Mouse (Mus musculus) left cerebral cortex, postnatal 36 days (tissue): ENCODE results near the gene Atp6v1e2. TPM values are rescaled to one million over a fixed set of nuclear protein-coding genes. Genes with fewer than 3 reads are reported as not detected.

Experiments
- DNase-seq, 2 experiments: peaks; one replicate each; pipeline ENCODE4 v3.0.0; 2021 to 2022; ENCODE audit warnings: low spot score in 2 of 2, mixed read lengths in 1 of 2
- intact Hi-C: fragments of 180-260 bp; cut with DNase I; formaldehyde crosslinking; loops from one replicate; pipeline ENCODE4 v1.15.1; 2025
- total RNA-seq, 2 experiments: library from RNA; stranded (reverse); gene quantifications; 2 replicates each; pipeline ENCODE4 v1.2.3; 2021

Gene Atp6v1e2
- not detected for total RNA-seq

- DNase-seq, result no peak
- intact Hi-C loops, result no loop called here
Measured at GRCm38 (mm10) chr17:86947840-86948796, at the start of gene Atp6v1e2. TSS of gene Atp6v1e2 (minus strand) at chr17:86947897.

- intact Hi-C loops, result no loop called here
Measured at GRCm38 (mm10) chr17:86997323-86997722, 49.6 kb upstream of the Atp6v1e2 start.

GRCm38 (mm10) chr17:86991306-86991705 is 43.6 kb upstream of the Atp6v1e2 start:
- no peak for DNase-seq
- intact Hi-C loops, result no loop called here

More at GRCm38 (mm10) chr17:86997323-86997722, 49.6 kb upstream of the Atp6v1e2 start:
- DNase-seq, result no peak

GRCm38 (mm10) chr17:86988601-86989184 is 41.0 kb upstream of the Atp6v1e2 start:
- intact Hi-C loops, result no loop called here
- DNase-seq, result no peak

- intact Hi-C loops, result no loop called here
Measured at GRCm38 (mm10) chr17:86988161-86988560, 40.5 kb upstream of the Atp6v1e2 start.

GRCm38 (mm10) chr17:86986449-86987138 is 38.9 kb upstream of the Atp6v1e2 start:
- no peak for DNase-seq
- intact Hi-C loops, result no loop called here

More at GRCm38 (mm10) chr17:86988161-86988560, 40.5 kb upstream of the Atp6v1e2 start:
- no peak for DNase-seq

GRCm38 (mm10) chr17:86982497-86982896 is 34.8 kb upstream of the Atp6v1e2 start:
- intact Hi-C loops, result no loop called here

GRCm38 (mm10) chr17:86981701-86982100 is 34.0 kb upstream of the Atp6v1e2 start:
- no peak for DNase-seq
- intact Hi-C loops, result no loop called here

More at GRCm38 (mm10) chr17:86982497-86982896, 34.8 kb upstream of the Atp6v1e2 start:
- DNase-seq, result no peak

- DNase-seq, result no peak
- intact Hi-C loops, result no loop called here
Measured at GRCm38 (mm10) chr17:86981205-86981604, 33.5 kb upstream of the Atp6v1e2 start.

GRCm38 (mm10) chr17:86978496-86978895 is 30.8 kb upstream of the Atp6v1e2 start:
- DNase-seq, result no peak
- intact Hi-C loops, result no loop called here

GRCm38 (mm10) chr17:86976387-86976786 is 28.7 kb upstream of the Atp6v1e2 start:
- intact Hi-C loops, result no loop called here
- DNase-seq, result no peak

GRCm38 (mm10) chr17:86973097-86973496 is 25.4 kb upstream of the Atp6v1e2 start:
- intact Hi-C loops, result no loop called here
- DNase-seq, result no peak

GRCm38 (mm10) chr17:86971860-86972259 is 24.2 kb upstream of the Atp6v1e2 start:
- intact Hi-C loops, result no loop called here
- DNase-seq, result no peak

GRCm38 (mm10) chr17:86971036-86971435 is 23.3 kb upstream of the Atp6v1e2 start:
- no peak for DNase-seq
- intact Hi-C loops, result no loop called here

GRCm38 (mm10) chr17:86970026-86970750 is 22.5 kb upstream of the Atp6v1e2 start:
- intact Hi-C loops, result no loop called here
- DNase-seq, result no peak

GRCm38 (mm10) chr17:86969582-86969981 is 21.9 kb upstream of the Atp6v1e2 start:
- intact Hi-C loops, result loop anchor here (10.0 kb wide), 1 partner anchor 55 kb away; the partner anchor contains the start of genes Cript and Pigf
- no peak for DNase-seq

- DNase-seq, result no peak
- intact Hi-C loops, result loop anchor here (10.0 kb wide), 1 partner anchor 56 kb away; the partner anchor contains the start of genes Cript and Pigf
Measured at GRCm38 (mm10) chr17:86968581-86968980, 20.9 kb upstream of the Atp6v1e2 start.

GRCm38 (mm10) chr17:86967536-86968525 is 20.1 kb upstream of the Atp6v1e2 start:
- intact Hi-C loops, result loop anchor here (10.0 kb wide), 1 partner anchor 57 kb away; the partner anchor contains the start of genes Cript and Pigf
- no peak for DNase-seq
